Mouse (Mus musculus) heart, postnatal 0 days (tissue): ENCODE data around the gene Dnmbp.

Experiments used
- CTCF ChIP-seq: IDR thresholded peaks from 2 replicates; pipeline ENCODE4 v1.5.1; 2016; ENCODE audit warnings: antibody characterized with exemption, control low read depth, low read depth
- EP300 ChIP-seq: IDR thresholded peaks from 2 replicates; pipeline ENCODE4 v1.6.1; 2016; ENCODE audit warnings: antibody characterized with exemption, low read depth

DNA sequence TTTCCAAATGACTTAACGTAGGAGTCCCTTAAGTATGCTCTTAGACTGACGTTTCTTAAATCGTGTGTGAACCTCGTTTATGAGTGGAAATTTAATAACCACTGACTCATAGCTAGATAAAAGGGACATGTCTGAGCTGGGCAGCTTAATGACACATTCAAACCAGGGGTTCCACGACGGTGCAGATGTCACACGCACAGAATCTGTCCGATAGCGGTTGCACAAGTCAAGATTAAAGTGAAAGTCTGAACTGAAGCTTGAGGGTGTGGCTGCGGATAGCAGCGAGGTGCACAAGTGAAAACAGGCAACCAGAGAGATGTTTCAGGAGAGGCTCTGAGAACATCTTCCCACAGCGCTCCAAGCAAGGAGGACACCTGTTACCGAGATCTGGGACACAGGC, 18.6 kb downstream of the Dnmbp start:
- TF ChIP-seq EP300: no peak
- no peak for TF ChIP-seq CTCF
